Mouse (Mus musculus): ENCODE data around the gene Bod1l.

GRCm38 (mm10) chr5:41744898-41745780 is 99.0 kb downstream of the Bod1l start:
- TF ChIP-seq CTCF (IDR thresholded peaks at IDR 0.05; ENCODE audit: low read depth) (no peak), EP300 (IDR thresholded peaks at IDR 0.05; ENCODE audit: low read depth) (no peak)
